Mouse (Mus musculus) hindbrain, postnatal 0 days (tissue): ENCODE data around the gene Il4i1. TPM values are rescaled to one million over a fixed set of nuclear protein-coding genes. Genes with fewer than 3 reads are reported as not detected.

ENCODE experiments used
- ATAC-seq: fragments of 200-750 bp; cut with Nextera tagmentation; 2 replicates; pipeline ENCODE4 v1.8.0; 2017; ENCODE audit warnings: mild to moderate bottlenecking, moderate TSS enrichment, moderate library complexity
- DNase-seq: peaks from one replicate; pipeline ENCODE4 v3.0.0-alpha.2; 2015; ENCODE audit warnings: low spot score
- H3K27ac ChIP-seq: fragments of 300-500 bp; sonication (generic); 2 replicates; pipeline ENCODE4 v1.5.1; 2014; ENCODE audit warnings: mild to moderate bottlenecking
- H3K27me3 ChIP-seq: fragments of 300-500 bp; sonication (generic); 2 replicates; pipeline ENCODE4 v1.6.1; 2014; ENCODE audit warnings: low read length, mixed read lengths; ENCODE audit not compliant: insufficient read depth
- H3K36me3 ChIP-seq: fragments of 300-500 bp; sonication (generic); 2 replicates; pipeline ENCODE4 v1.6.1; 2014; ENCODE audit warnings: low read length, mixed read lengths; ENCODE audit not compliant: insufficient read depth
- H3K4me1 ChIP-seq: fragments of 300-500 bp; sonication (generic); 2 replicates; pipeline ENCODE4 v1.6.1; 2014; ENCODE audit warnings: antibody characterized with exemption, low read length, mixed read lengths; ENCODE audit not compliant: insufficient read depth
- H3K4me2 ChIP-seq: fragments of 300-500 bp; sonication (generic); 2 replicates; pipeline ENCODE4 v1.6.1; 2014; ENCODE audit warnings: low read depth, mild to moderate bottlenecking, low read length, moderate library complexity, mixed read lengths
- H3K4me3 ChIP-seq: fragments of 300-500 bp; sonication (generic); 2 replicates; pipeline ENCODE4 v1.5.1; 2014; ENCODE audit warnings: low read length
- H3K9ac ChIP-seq: fragments of 300-500 bp; sonication (generic); replicated peaks from 2 replicates; pipeline ENCODE4 v1.6.1; 2014; ENCODE audit warnings: mild to moderate bottlenecking, low read length, moderate library complexity, mixed read lengths
- H3K9me3 ChIP-seq: fragments of 300-500 bp; sonication (generic); 2 replicates; pipeline ENCODE4 v1.6.1; 2016; ENCODE audit warnings: low read length, mixed read lengths
- CTCF ChIP-seq: IDR thresholded peaks from 2 replicates; pipeline ENCODE4 v1.5.1; 2016; ENCODE audit warnings: antibody characterized with exemption, control low read depth, low read depth
- WGBS: fragments of 180-500 bp; shearing (Covaris S2); extraction: QIAGEN DNeasy Blood & Tissue Kit; methylation state at CpG from one replicate; pipeline ENCODE4 v1.1.7; 2014; 5-methylcytosine and 5-hydroxymethylcytosine counted together
- polyA plus RNA-seq: library from polyadenylated mRNA; unstranded; fragments of >200 nt; fragmentation: Nextera tagmentation; extraction: Ambion mirVana; gene quantifications from 2 replicates; pipeline ENCODE4 v1.2.1, GENCODE M21; 2015
- total RNA-seq: library from RNA; depleted of rRNA; stranded (reverse); fragments of >200 nt; gene quantifications from 2 replicates; pipeline ENCODE4 v1.2.3, GENCODE M21; 2014; rRNA removed

Il4i1 gene
- total RNA-seq (0.47 and 0.68 TPM in 2 replicates), polyA plus RNA-seq (0.52 and 0.58 TPM in 2 replicates)

- H3K27me3 ChIP-seq = no peaks in the 10 kb centered on the region
- ATAC-seq = peak; percentile 95
- WGBS = under 1% methylated on average over 58 of the region's 62 CpGs
- peak within 1 kb of the TSS; percentile 93 for H3K9ac ChIP-seq
- H3K4me2 ChIP-seq = peak within 1 kb of the TSS; percentile 87
- peak within 1 kb of the TSS; percentile 85 for H3K4me3 ChIP-seq
- H3K27ac ChIP-seq = peak within 1 kb of the TSS; percentile 94
- H3K36me3 ChIP-seq = no peaks in the 10 kb centered on the region
- peak; percentile 100 for DNase-seq
- 0 out of 2 replicates have a peak, but pooled peaks have one; percentile 5 for TF ChIP-seq CTCF
- H3K9me3 ChIP-seq = no peaks in the 10 kb centered on the region
- peaks cover 23% of the 10 kb centered on the region for H3K4me1 ChIP-seq
These were observed at the start of gene Il4i1, which contains the start of gene Nup62 for GRCm38 (mm10) chr7:44815721-44816469. Gene Il4i1 (plus strand): TSS chr7:44816387. Gene Nup62 (plus strand): TSS chr7:44816088.

DNA sequence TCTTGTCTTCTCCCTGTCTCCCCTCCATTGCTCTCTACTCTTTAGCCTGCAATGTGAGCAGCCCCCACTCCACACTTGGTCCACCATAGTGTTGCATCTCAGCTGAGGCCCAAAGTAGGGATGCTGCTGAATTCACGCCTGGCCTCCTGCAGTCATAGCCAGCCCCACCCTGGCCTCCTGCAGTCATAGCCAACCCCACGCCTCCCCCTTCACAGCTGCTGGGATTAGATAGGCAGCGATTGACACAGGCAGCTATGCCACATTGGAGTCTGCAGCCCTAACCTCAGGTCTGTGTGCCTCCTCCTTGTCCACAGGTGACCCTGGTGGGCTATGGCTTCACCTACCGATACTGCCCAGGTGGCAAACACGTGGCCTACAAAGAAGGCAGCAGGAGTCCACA is 48.1 kb upstream of the Il4i1 start:
- no peak for TF ChIP-seq CTCF
- ATAC-seq (no peak), DNase-seq (no peak)
- no peaks in the 10 kb centered on the region for H3K9me3 ChIP-seq
- H3K9ac ChIP-seq = no peak overlapping the region
- peaks cover 44% of the 10 kb centered on the region; the same call in 1 of the 2 replicates for H3K36me3 ChIP-seq
- H3K4me2 ChIP-seq = no peak overlapping the region
- WGBS = 91% methylated on average over 5 of the region's 5 CpGs
- no peak overlapping the region for H3K27ac ChIP-seq
- H3K27me3 ChIP-seq = no peaks in the 10 kb centered on the region
- H3K4me3 ChIP-seq = no peak overlapping the region
- H3K4me1 ChIP-seq = no peaks in the 10 kb centered on the region

DNA sequence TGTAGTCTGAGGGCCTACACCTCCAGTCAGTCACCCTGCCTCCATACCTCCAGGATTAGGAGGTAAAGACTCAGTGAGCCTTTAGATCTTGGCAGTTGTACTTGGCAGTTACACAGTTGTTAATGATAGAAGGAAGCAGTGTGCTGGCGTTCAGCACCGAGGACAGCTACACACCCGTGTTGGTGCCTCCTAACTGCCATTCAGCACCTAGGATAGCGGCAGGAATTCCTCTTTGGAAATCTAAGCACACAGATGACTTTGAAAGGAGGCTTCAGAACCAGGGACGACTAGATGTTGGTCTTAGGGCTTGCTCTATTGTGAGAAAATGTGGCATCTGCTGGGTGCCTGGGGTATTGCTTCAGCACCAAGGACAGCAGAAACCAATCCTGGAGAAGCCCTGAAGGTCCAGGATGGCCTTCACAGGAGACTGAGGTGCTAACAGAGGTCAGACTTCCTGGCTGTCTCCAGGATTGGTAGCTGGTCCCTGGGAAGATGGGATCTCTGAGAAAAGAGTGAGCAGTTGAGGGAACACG is 46.1 kb upstream of the Il4i1 start:
- Histone ChIP-seq H3K4me2 (no peak overlapping the region), H3K4me3 (no peak overlapping the region), H3K9ac (no peak overlapping the region), H3K9me3 (no peaks in the 10 kb centered on the region), H3K27ac (no peak overlapping the region), H3K4me1 (no peaks in the 10 kb centered on the region), H3K36me3 (peaks cover 35% of the 10 kb centered on the region; the same call in 1 of the 2 replicates), H3K27me3 (no peaks in the 10 kb centered on the region)
- 22% methylated on average over 6 of the region's 6 CpGs for WGBS
- 0 out of 2 replicates have a peak, but pooled peaks have one; percentile 56 for ATAC-seq
- peak; percentile 72 for DNase-seq
- TF ChIP-seq CTCF = 0 out of 2 replicates have a peak, but pooled peaks have one; percentile 12

DNA sequence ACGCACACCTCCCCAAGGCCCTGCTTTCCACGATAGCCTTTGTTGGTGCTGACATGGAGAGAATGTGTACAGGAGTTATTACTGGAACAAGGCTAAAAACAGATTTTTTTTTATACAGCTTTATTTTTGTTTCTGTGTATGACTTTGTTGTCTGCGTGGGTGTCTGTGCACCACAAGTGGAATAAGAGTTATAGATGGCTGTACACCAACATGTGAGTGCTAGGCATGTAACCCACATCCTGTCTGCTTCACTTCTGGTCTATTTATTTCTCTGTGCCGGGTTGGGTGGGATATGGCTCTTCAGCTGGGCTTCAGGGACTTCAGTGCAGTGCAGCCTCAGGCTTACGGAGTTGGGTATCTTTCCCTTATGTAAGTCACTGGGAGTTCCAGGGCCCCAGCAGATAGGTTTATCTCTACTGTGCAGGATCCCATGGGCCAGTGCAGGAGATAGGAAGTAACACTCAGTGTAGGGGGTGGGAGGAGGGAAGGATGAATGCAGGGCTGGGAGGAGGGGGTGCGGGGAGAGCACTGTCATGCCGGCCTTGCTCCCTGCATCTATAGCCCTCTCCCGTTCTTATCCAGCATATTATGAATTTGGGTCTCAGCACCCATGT is 43.5 kb upstream of the Il4i1 start:
- H3K4me3 ChIP-seq = no peak overlapping the region
- TF ChIP-seq CTCF = no peak
- peaks cover 20% of the 10 kb centered on the region; the same call in 1 of the 2 replicates for H3K36me3 ChIP-seq
- DNase-seq (no peak), ATAC-seq (no peak)
- no peaks in the 10 kb centered on the region for H3K4me1 ChIP-seq
- 92% methylated on average over 8 of the region's 8 CpGs for WGBS
- H3K27ac ChIP-seq = no peak overlapping the region
- no peak overlapping the region for H3K4me2 ChIP-seq
- no peaks in the 10 kb centered on the region for H3K27me3 ChIP-seq
- H3K9ac ChIP-seq = no peak overlapping the region
- H3K9me3 ChIP-seq = no peaks in the 10 kb centered on the region

GRCm38 (mm10) chr7:44776849-44777498 is 39.2 kb upstream of the Il4i1 start:
- Histone ChIP-seq H3K27ac (no peak overlapping the region), H3K4me1 (no peaks in the 10 kb centered on the region), H3K27me3 (no peaks in the 10 kb centered on the region), H3K9ac (no peak overlapping the region), H3K36me3 (peaks cover 4% of the 10 kb centered on the region; the same call in 1 of the 2 replicates), H3K4me2 (no peak overlapping the region), H3K4me3 (no peak overlapping the region), H3K9me3 (no peaks in the 10 kb centered on the region)
- ATAC-seq (no peak), DNase-seq (no peak)
- 91% methylated on average over 9 of the region's 9 CpGs for WGBS
- TF ChIP-seq CTCF = no peak

- H3K4me2 ChIP-seq = no peak overlapping the region
- no peaks in the 10 kb centered on the region for H3K27me3 ChIP-seq
- no peaks in the 10 kb centered on the region; the same call in 1 of the 2 replicates for H3K36me3 ChIP-seq
- no peak overlapping the region for H3K4me3 ChIP-seq
- no peaks in the 10 kb centered on the region for H3K4me1 ChIP-seq
- ATAC-seq (no peak), DNase-seq (no peak)
- no peaks in the 10 kb centered on the region for H3K9me3 ChIP-seq
- WGBS = 90% methylated on average over 8 of the region's 8 CpGs
- TF ChIP-seq CTCF = no peak
- H3K27ac ChIP-seq = no peak overlapping the region
- H3K9ac ChIP-seq = no peak overlapping the region
These were observed 36.1 kb upstream of the Il4i1 start for GRCm38 (mm10) chr7:44780101-44780500.
